Mouse (Mus musculus) heart, adult 2 months (tissue): ENCODE measurements around the gene Zdhhc14. TPM values are rescaled to one million over a fixed set of nuclear protein-coding genes. Genes with fewer than 3 reads are reported as not detected.

ENCODE experiments used
- DNase-seq, 2 experiments: peaks; one replicate each; pipeline ENCODE4 v3.0.0; 2021
- H3K27ac ChIP-seq: fragments of 200-600 bp; 2 replicates; pipeline ENCODE4 v1.8.1; 2022
- H3K27me3 ChIP-seq: fragments of 200-500 bp; 2 replicates; pipeline ENCODE4 v1.6.1; 2012; ENCODE audit warnings: mild to moderate bottlenecking, low read length, inconsistent platforms, mixed read lengths; ENCODE audit not compliant: control insufficient read depth, insufficient read depth
- H3K36me3 ChIP-seq: fragments of 200-500 bp; 2 replicates; pipeline ENCODE4 v1.6.1; 2012; ENCODE audit warnings: low read length, inconsistent platforms; ENCODE audit not compliant: control insufficient read depth, insufficient read depth
- H3K4me1 ChIP-seq: fragments of 200-500 bp; 2 replicates; pipeline ENCODE4 v1.6.1; 2011; ENCODE audit warnings: low read length; ENCODE audit not compliant: control insufficient read depth, insufficient read depth
- H3K4me3 ChIP-seq: fragments of 200-600 bp; 2 replicates; pipeline ENCODE4 v1.8.1; 2022
- H3K79me2 ChIP-seq: fragments of 200-500 bp; replicated peaks from 2 replicates; pipeline ENCODE4 v1.6.1; 2012; ENCODE audit warnings: mild to moderate bottlenecking, inconsistent platforms, low read length, moderate library complexity, mixed read lengths; ENCODE audit not compliant: control insufficient read depth, insufficient read depth
- H3K9ac ChIP-seq: fragments of 200-500 bp; 2 replicates; pipeline ENCODE4 v1.6.1; 2012; ENCODE audit warnings: low read depth, mild to moderate bottlenecking, control low read depth, inconsistent platforms, low read length, mixed read lengths
- CTCF ChIP-seq: fragments of 200-600 bp; IDR thresholded peaks from 2 replicates; pipeline ENCODE4 v1.8.1; 2022; ENCODE audit warnings: antibody characterized with exemption, mild to moderate bottlenecking, moderate library complexity
- EP300 ChIP-seq: fragments of 200-500 bp; IDR thresholded peaks from 2 replicates; pipeline ENCODE4 v1.6.1; 2011; ENCODE audit warnings: low read depth, low read length, control low read depth; ENCODE audit not compliant: insufficient read depth
- POLR2A ChIP-seq: fragments of 200-500 bp; IDR thresholded peaks from 2 replicates; pipeline ENCODE4 v1.6.1; 2011; ENCODE audit warnings: mild to moderate bottlenecking, low read depth, low read length, control low read depth; ENCODE audit not compliant: insufficient read depth
- WGBS: fragments of 180-500 bp; shearing (Covaris S2); methylation state at CpG from one replicate; pipeline ENCODE4 v1.1.7; 2018; 5-methylcytosine and 5-hydroxymethylcytosine counted together
- intact Hi-C: fragments of 180-260 bp; cut with DNase I; formaldehyde crosslinking; loops from one replicate; pipeline ENCODE4 v1.15.1; 2025
- polyA plus RNA-seq: library from polyadenylated mRNA; depleted of rRNA; stranded (reverse); fragments of >200 nt; gene quantifications from 2 replicates; pipeline ENCODE4 v1.2.3, GENCODE M21; 2012
- total RNA-seq, 2 experiments: library from RNA; stranded (reverse); gene quantifications; 2 replicates each; pipeline ENCODE4 v1.2.3; 2021

Zdhhc14 gene
- total and polyA plus RNA-seq, 3 experiments: 1.5 to 5.4 (median 4.4) TPM

DNA sequence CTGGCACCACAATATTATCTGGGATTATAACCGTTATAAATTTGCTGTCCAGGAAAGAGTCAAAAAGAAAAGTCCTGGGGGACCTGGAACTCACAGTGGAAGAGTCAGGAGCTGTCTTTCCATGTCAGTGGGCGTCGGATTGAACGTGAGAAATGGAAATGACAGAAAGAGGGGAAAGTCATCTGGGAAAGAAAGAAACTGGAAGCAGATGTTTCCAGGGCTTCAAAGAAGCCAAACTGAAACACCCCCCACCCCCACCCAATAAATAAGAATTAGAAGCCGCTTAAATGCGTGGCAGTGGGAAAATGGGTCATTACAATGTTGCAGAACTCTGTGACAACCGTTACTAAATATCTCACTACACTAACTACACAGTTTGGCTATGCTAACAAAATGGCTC, 176.6 kb downstream of the Zdhhc14 start:
- intact Hi-C loops: no loop called here
- Histone ChIP-seq H3K27me3 (no peaks in the 10 kb centered on the region), H3K4me3 (no peak overlapping the region), H3K79me2 (no peaks in the 10 kb centered on the region), H3K27ac (no peak overlapping the region), H3K36me3 (no peaks in the 10 kb centered on the region), H3K9ac (no peak overlapping the region), H3K4me1 (no peaks in the 10 kb centered on the region)
- WGBS: 60% methylated on average over 7 of the region's 7 CpGs
- no peak for DNase-seq
- TF ChIP-seq CTCF: no peak
- no peak for TF ChIP-seq EP300
- TF ChIP-seq POLR2A: no peak

DNA sequence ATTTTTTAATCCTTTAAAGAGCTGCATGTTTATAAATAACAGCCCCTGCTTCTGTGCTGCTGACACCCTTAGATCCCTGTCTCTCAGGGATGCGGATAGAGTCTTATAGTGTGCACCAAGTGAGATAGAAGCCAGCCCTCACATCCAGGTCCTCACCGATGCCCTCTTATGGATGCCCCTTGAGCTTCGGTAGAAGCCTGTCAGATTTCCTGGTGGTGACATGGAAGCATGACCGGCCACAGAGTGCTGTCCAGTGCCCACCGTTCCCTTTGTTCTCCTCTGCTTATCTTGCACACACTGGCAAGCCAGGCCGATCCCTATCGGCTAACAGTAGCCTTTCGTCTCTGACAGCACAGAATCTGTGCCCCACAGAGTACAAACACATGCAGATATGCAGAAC, 183.6 kb downstream of the Zdhhc14 start:
- 47% methylated on average over 8 of the region's 8 CpGs for WGBS
- Histone ChIP-seq H3K79me2 (no peaks in the 10 kb centered on the region), H3K4me3 (no peak overlapping the region), H3K27ac (no peak overlapping the region), H3K4me1 (no peaks in the 10 kb centered on the region), H3K27me3 (no peaks in the 10 kb centered on the region), H3K9ac (no peak overlapping the region), H3K36me3 (no peaks in the 10 kb centered on the region)
- intact Hi-C loops: no loop called here
- no peak for DNase-seq
- TF ChIP-seq POLR2A (no peak), CTCF (peak; percentile 58), EP300 (no peak)

- H3K9ac ChIP-seq: no peak overlapping the region
- TF ChIP-seq POLR2A: no peak
- TF ChIP-seq CTCF: no peak
- TF ChIP-seq EP300: no peak
- H3K4me3 ChIP-seq: no peak overlapping the region
- no peaks in the 10 kb centered on the region for H3K79me2 ChIP-seq
- intact Hi-C loops: no loop called here
- H3K27ac ChIP-seq: no peak overlapping the region
- H3K4me1 ChIP-seq: no peaks in the 10 kb centered on the region
- DNase-seq: no peak
- no peaks in the 10 kb centered on the region for H3K36me3 ChIP-seq
- H3K27me3 ChIP-seq: no peaks in the 10 kb centered on the region
- 60% methylated on average over 1 of the region's 1 CpGs for WGBS
Observed at GRCm38 (mm10) chr17:5679315-5679714, 187.0 kb downstream of the Zdhhc14 start.

DNA sequence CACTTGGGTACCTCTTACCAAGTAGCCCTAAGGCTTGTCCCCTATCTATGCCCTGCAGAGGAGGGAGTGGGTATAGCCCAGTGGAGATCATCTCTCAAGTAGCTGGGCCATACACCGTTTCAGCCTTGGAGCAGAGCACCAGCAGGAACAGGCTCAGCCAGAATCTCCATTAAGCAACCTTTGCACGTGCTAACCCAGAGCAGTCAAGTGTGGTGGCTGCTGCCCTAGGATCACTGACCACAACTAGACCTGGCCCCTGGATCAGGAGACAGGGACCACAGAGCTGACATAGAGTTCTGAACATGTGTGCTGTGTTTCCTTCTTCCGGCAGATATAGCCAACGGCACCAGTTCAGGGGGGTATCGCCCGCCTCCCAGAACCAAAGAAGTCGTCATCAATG, 193.0 kb downstream of the Zdhhc14 start:
- Histone ChIP-seq H3K27ac (no peak overlapping the region), H3K9ac (no peak overlapping the region), H3K79me2 (no peaks in the 10 kb centered on the region), H3K36me3 (no peaks in the 10 kb centered on the region), H3K4me1 (no peaks in the 10 kb centered on the region), H3K27me3 (no peaks in the 10 kb centered on the region), H3K4me3 (no peak overlapping the region)
- DNase-seq: no peak
- WGBS: 92% methylated on average over 7 of the region's 7 CpGs
- intact Hi-C loops: no loop called here
- TF ChIP-seq CTCF (no peak), POLR2A (no peak), EP300 (no peak)

DNA sequence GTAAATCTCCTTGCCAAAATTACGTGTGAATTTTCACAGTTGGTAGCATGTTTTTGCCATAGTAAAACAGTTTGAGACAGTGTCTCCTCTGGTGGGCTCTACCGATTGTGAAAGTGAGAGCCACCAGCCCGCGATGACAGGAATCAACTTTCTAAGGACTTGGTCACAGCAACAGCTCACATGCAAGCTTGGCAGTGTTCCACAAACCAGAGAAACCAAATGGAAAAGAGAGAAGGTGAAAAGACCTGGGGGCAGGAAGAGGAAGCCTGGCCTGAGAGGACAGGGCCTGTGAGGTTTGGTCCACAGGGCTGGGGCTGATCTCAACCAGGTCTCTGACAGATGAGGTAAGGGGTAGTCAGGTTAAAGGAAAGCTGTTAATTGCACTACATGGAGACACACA, 195.5 kb downstream of the Zdhhc14 start:
- Histone ChIP-seq H3K27me3 (no peaks in the 10 kb centered on the region), H3K27ac (no peak overlapping the region), H3K79me2 (no peaks in the 10 kb centered on the region), H3K4me3 (no peak overlapping the region), H3K9ac (no peak overlapping the region), H3K36me3 (no peaks in the 10 kb centered on the region), H3K4me1 (no peaks in the 10 kb centered on the region)
- 63% methylated on average over 4 of the region's 4 CpGs for WGBS
- no peak for TF ChIP-seq CTCF
- TF ChIP-seq POLR2A: no peak
- no peak for TF ChIP-seq EP300
- no peak for DNase-seq
- intact Hi-C loops: no loop called here

GRCm38 (mm10) chr17:5688222-5688621, 195.9 kb downstream of the Zdhhc14 start:
- H3K27me3 ChIP-seq: no peaks in the 10 kb centered on the region
- TF ChIP-seq POLR2A: no peak
- TF ChIP-seq EP300: no peak
- no peak for TF ChIP-seq CTCF
- no peak overlapping the region for H3K4me3 ChIP-seq
- 84% methylated on average over 2 of the region's 2 CpGs for WGBS
- H3K4me1 ChIP-seq: no peaks in the 10 kb centered on the region
- no peak overlapping the region for H3K27ac ChIP-seq
- no peak overlapping the region for H3K9ac ChIP-seq
- H3K79me2 ChIP-seq: no peaks in the 10 kb centered on the region
- no peak for DNase-seq
- intact Hi-C loops: no loop called here
- H3K36me3 ChIP-seq: no peaks in the 10 kb centered on the region
